Mouse (Mus musculus): Measurements from ENCODE around the gene Actn1. TPM values are rescaled to one million over a fixed set of nuclear protein-coding genes. Genes with fewer than 3 reads are reported as not detected.
"Not testable (repeated sequence)": the region's sequence is repeated elsewhere in the genome, so short reads cannot be mapped to it uniquely, and the experiment has no call there.

The Actn1 gene
- polyA plus RNA-seq, 1 experiment from 2014 or later: 7.7 TPM

- ATAC-seq: no peak
- no peaks in the 10 kb centered on the region for H3K27me3 ChIP-seq (ENCODE audit: insufficient read depth, low read length)
- H3K27ac ChIP-seq (ENCODE audit: low read depth): no peak overlapping the region
These were observed 30.8 kb upstream of the Actn1 start for GRCm38 (mm10) chr12:80290964-80291363.

GRCm38 (mm10) chr12:80290483-80290882 lies 30.3 kb upstream of the Actn1 start:
- Histone ChIP-seq H3K27ac (ENCODE audit: low read depth) (0 out of 2 replicates have a peak overlapping the region, but pooled peaks have one; percentile 1), H3K27me3 (ENCODE audit: insufficient read depth, low read length) (no peaks in the 10 kb centered on the region), H3K9ac (replicated peaks) (no peak overlapping the region), H3K4me3 (ENCODE audit: low read depth, low read length) (no peak overlapping the region), H3K4me2 (ENCODE audit: low read depth, low read length) (no peak overlapping the region), H3K4me1 (ENCODE audit: insufficient read depth) (0 out of 2 replicates have a peak, but pooled peaks cover 5% of the 10 kb centered on the region), H3K9me3 (ENCODE audit: low read length) (no peaks in the 10 kb centered on the region), H3K36me3 (replicated peaks; ENCODE audit: insufficient read depth, low read length) (no peaks in the 10 kb centered on the region)
- 49% methylated on average over 4 of the region's 4 CpGs for WGBS (ENCODE audit: insufficient replicate concordance)
- TF ChIP-seq CTCF (IDR thresholded peaks at IDR 0.05; ENCODE audit: low read depth) (no peak), EP300 (IDR thresholded peaks at IDR 0.05; ENCODE audit: low read depth) (no peak)
- DNase-seq: no peak
- ATAC-seq: no peak

More at GRCm38 (mm10) chr12:80290964-80291363, 30.8 kb upstream of the Actn1 start:
- Histone ChIP-seq H3K4me1 (ENCODE audit: insufficient read depth) (0 out of 2 replicates have a peak, but pooled peaks cover 5% of the 10 kb centered on the region), H3K36me3 (replicated peaks; ENCODE audit: insufficient read depth, low read length) (no peaks in the 10 kb centered on the region), H3K9me3 (ENCODE audit: low read length) (no peaks in the 10 kb centered on the region), H3K9ac (replicated peaks) (no peak overlapping the region), H3K4me2 (ENCODE audit: low read depth, low read length) (no peak overlapping the region), H3K4me3 (ENCODE audit: low read depth, low read length) (no peak overlapping the region)
- DNase-seq: no peak
- WGBS (ENCODE audit: insufficient replicate concordance): 75% methylated on average over 8 of the region's 8 CpGs
- no peak for TF ChIP-seq CTCF (IDR thresholded peaks at IDR 0.05; ENCODE audit: low read depth)
- TF ChIP-seq EP300 (IDR thresholded peaks at IDR 0.05; ENCODE audit: low read depth): no peak

GRCm38 (mm10) chr12:80289722-80290121 lies 29.6 kb upstream of the Actn1 start:
- Histone ChIP-seq H3K4me1 (ENCODE audit: insufficient read depth) (peaks cover 5% of the 10 kb centered on the region; the same call in 1 of the 2 replicates), H3K4me2 (ENCODE audit: low read depth, low read length) (no peak overlapping the region), H3K9ac (replicated peaks) (no peak overlapping the region), H3K27ac (ENCODE audit: low read depth) (no peak overlapping the region), H3K27me3 (ENCODE audit: insufficient read depth, low read length) (no peaks in the 10 kb centered on the region), H3K4me3 (ENCODE audit: low read depth, low read length) (no peak overlapping the region), H3K36me3 (replicated peaks; ENCODE audit: insufficient read depth, low read length) (no peaks in the 10 kb centered on the region), H3K9me3 (ENCODE audit: low read length) (no peaks in the 10 kb centered on the region)
- TF ChIP-seq CTCF (IDR thresholded peaks at IDR 0.05; ENCODE audit: low read depth) (no peak), EP300 (IDR thresholded peaks at IDR 0.05; ENCODE audit: low read depth) (no peak)
- ATAC-seq (no peak), DNase-seq (peak; percentile 20)
- 28% methylated on average over 3 of the region's 3 CpGs for WGBS (ENCODE audit: insufficient replicate concordance)

- no peak for DNase-seq
- Histone ChIP-seq H3K27ac (ENCODE audit: low read depth) (no peak overlapping the region), H3K27me3 (ENCODE audit: insufficient read depth, low read length) (no peaks in the 10 kb centered on the region), H3K4me2 (ENCODE audit: low read depth, low read length) (no peak overlapping the region), H3K4me3 (ENCODE audit: low read depth, low read length) (no peak overlapping the region), H3K36me3 (replicated peaks; ENCODE audit: insufficient read depth, low read length) (no peaks in the 10 kb centered on the region), H3K4me1 (ENCODE audit: insufficient read depth) (peaks cover 5% of the 10 kb centered on the region; the same call in 1 of the 2 replicates), H3K9me3 (ENCODE audit: low read length) (no peaks in the 10 kb centered on the region), H3K9ac (replicated peaks) (no peak overlapping the region)
- ATAC-seq: no peak
- TF ChIP-seq EP300 (IDR thresholded peaks at IDR 0.05; ENCODE audit: low read depth) (no peak), CTCF (IDR thresholded peaks at IDR 0.05; ENCODE audit: low read depth) (no peak)
- WGBS (ENCODE audit: insufficient replicate concordance): 44% methylated on average over 5 of the region's 5 CpGs
These were observed 25.7 kb upstream of the Actn1 start for GRCm38 (mm10) chr12:80285890-80286289.

- H3K4me1 ChIP-seq (ENCODE audit: insufficient read depth); H3K4me2 ChIP-seq (ENCODE audit: low read depth, low read length); H3K36me3 ChIP-seq (replicated peaks; ENCODE audit: insufficient read depth, low read length); H3K27ac ChIP-seq (ENCODE audit: low read depth); H3K27me3 ChIP-seq (ENCODE audit: insufficient read depth, low read length); H3K4me3 ChIP-seq (ENCODE audit: low read depth, low read length); H3K9ac ChIP-seq (replicated peaks); DNase-seq; ATAC-seq; H3K9me3 ChIP-seq (ENCODE audit: low read length): not testable (repeated sequence)
- WGBS (ENCODE audit: insufficient replicate concordance): 67% methylated on average over 2 of the region's 2 CpGs
These were observed 24.1 kb upstream of the Actn1 start for GRCm38 (mm10) chr12:80284251-80284650.

GRCm38 (mm10) chr12:80278866-80279265 lies 18.7 kb upstream of the Actn1 start:
- ATAC-seq (no peak), DNase-seq (no peak)
- H3K9me3 ChIP-seq (ENCODE audit: low read length): no peaks in the 10 kb centered on the region
- H3K4me1 ChIP-seq (ENCODE audit: insufficient read depth): no peaks in the 10 kb centered on the region
- no peak overlapping the region for H3K4me2 ChIP-seq (ENCODE audit: low read depth, low read length)
- H3K27me3 ChIP-seq (ENCODE audit: insufficient read depth, low read length): no peaks in the 10 kb centered on the region
- H3K27ac ChIP-seq (ENCODE audit: low read depth): no peak overlapping the region
- H3K4me3 ChIP-seq (ENCODE audit: low read depth, low read length): no peak overlapping the region
- no peak overlapping the region for H3K9ac ChIP-seq (replicated peaks)
- TF ChIP-seq CTCF (IDR thresholded peaks at IDR 0.05; ENCODE audit: low read depth): no peak
- TF ChIP-seq EP300 (IDR thresholded peaks at IDR 0.05; ENCODE audit: low read depth): no peak
- WGBS (ENCODE audit: insufficient replicate concordance): 63% methylated on average over 10 of the region's 10 CpGs
- H3K36me3 ChIP-seq (replicated peaks; ENCODE audit: insufficient read depth, low read length): no peaks in the 10 kb centered on the region

- ATAC-seq (no peak), DNase-seq (no peak)
- TF ChIP-seq CTCF (IDR thresholded peaks at IDR 0.05; ENCODE audit: low read depth) (no peak), EP300 (IDR thresholded peaks at IDR 0.05; ENCODE audit: low read depth) (no peak)
- Histone ChIP-seq H3K27ac (ENCODE audit: low read depth) (no peak overlapping the region), H3K9me3 (ENCODE audit: low read length) (no peaks in the 10 kb centered on the region), H3K4me3 (ENCODE audit: low read depth, low read length) (no peak overlapping the region), H3K36me3 (replicated peaks; ENCODE audit: insufficient read depth, low read length) (no peaks in the 10 kb centered on the region), H3K4me2 (ENCODE audit: low read depth, low read length) (no peak overlapping the region), H3K27me3 (ENCODE audit: insufficient read depth, low read length) (no peaks in the 10 kb centered on the region), H3K4me1 (ENCODE audit: insufficient read depth) (no peaks in the 10 kb centered on the region), H3K9ac (replicated peaks) (no peak overlapping the region)
- WGBS (ENCODE audit: insufficient replicate concordance): 67% methylated on average over 7 of the region's 8 CpGs
These were observed 17.3 kb upstream of the Actn1 start for GRCm38 (mm10) chr12:80277428-80277827.

Measured in liver, postnatal 0 days (tissue).